In genomic region chr2:73540450-73541162, GRCm38 (mm10) we compare ENCODE assay signal across 8 mouse cellular contexts. TPM values are rescaled to one million over a fixed set of nuclear protein-coding genes. Genes with fewer than 3 reads are reported as not detected.
A peak's percentile ranks its signal among the peaks of the same experiment; 100 is the strongest.
DNase-seq lines count a peak whose midpoint lies in the region; ATAC-seq and TF ChIP-seq lines count a peak whose summit lies in the region.

No protein-coding gene starts in this region.

- H3K27ac ChIP-seq in brown adipose tissue, adult 24 weeks (replicated peaks; ENCODE audit: low read depth, low read length), result peak overlapping the region; percentile 49
- peak overlapping the region; percentile 52; the same call in 1 of the 2 replicates for H3K27ac ChIP-seq in limb, embryonic 13.5 days
- no peak overlapping the region for H3K27ac ChIP-seq in neural tube, embryonic 13.5 days (replicated peaks)

- H3K9ac ChIP-seq in limb, embryonic 13.5 days, result no peak overlapping the region
- no peak overlapping the region for H3K9ac ChIP-seq in neural tube, embryonic 13.5 days

- DNase-seq in lung, adult 18-20 months, result peak; percentile 46 to 69
- no peak for DNase-seq in lung, adult 2 months
- no peak for DNase-seq in left cerebral cortex, adult 8-10 months (ENCODE audit: low spot score in 2 of 2)
- no peak for DNase-seq in cerebellum, adult 18-20 months
- DNase-seq in retina, embryonic 14.5 days (ENCODE audit: low spot score), result no peak

- WGBS in lung, adult 2 months, result 19% methylated on average over 16 of the region's 16 CpGs
- WGBS in limb, embryonic 13.5 days, result 7% methylated on average over 16 of the region's 16 CpGs
- WGBS in neural tube, embryonic 13.5 days, result 30% methylated on average over 16 of the region's 16 CpGs

- no peaks in the 10 kb centered on the region for H3K4me1 ChIP-seq in lung, adult 2 months (ENCODE audit: control insufficient read depth, insufficient read depth, low read length)
- no peaks in the 10 kb centered on the region for H3K4me1 ChIP-seq in brown adipose tissue, adult 24 weeks (ENCODE audit: control insufficient read depth, insufficient read depth, insufficient read length, low read length)
- peaks cover 40% of the 10 kb centered on the region for H3K4me1 ChIP-seq in limb, embryonic 13.5 days
- H3K4me1 ChIP-seq in neural tube, embryonic 13.5 days (replicated peaks), result peaks cover 9% of the 10 kb centered on the region

- H3K4me3 ChIP-seq in lung, adult 2 months (replicated peaks; ENCODE audit: extremely low read depth, low read depth, low read length), result no peak overlapping the region
- peak overlapping the region; percentile 31 for H3K4me3 ChIP-seq in brown adipose tissue, adult 24 weeks (ENCODE audit: insufficient read depth, low read depth, low read length)
- peak overlapping the region; percentile 16; the same call in 1 of the 2 replicates for H3K4me3 ChIP-seq in limb, embryonic 13.5 days
- H3K4me3 ChIP-seq in neural tube, embryonic 13.5 days, result no peak overlapping the region

- peak overlapping the region; percentile 56 for H3K4me2 ChIP-seq in limb, embryonic 13.5 days (replicated peaks)
- H3K4me2 ChIP-seq in neural tube, embryonic 13.5 days, result peak overlapping the region; percentile 39

- ATAC-seq in limb, embryonic 13.5 days (ENCODE audit: low FRiP score, low read depth), result peak; percentile 45
- no peak for ATAC-seq in neural tube, embryonic 13.5 days (ENCODE audit: low read depth)

- no peaks in the 10 kb centered on the region for H3K9me3 ChIP-seq in limb, embryonic 13.5 days
- H3K9me3 ChIP-seq in neural tube, embryonic 13.5 days, result no peaks in the 10 kb centered on the region

- no peaks in the 10 kb centered on the region for H3K27me3 ChIP-seq in limb, embryonic 13.5 days
- peaks cover 20% of the 10 kb centered on the region for H3K27me3 ChIP-seq in neural tube, embryonic 13.5 days

- no peak for TF ChIP-seq POLR2A in lung, adult 2 months (IDR thresholded peaks at IDR 0.05; ENCODE audit: borderline replicate concordance, extremely low read depth, low read depth, low read length)

- H3K36me3 ChIP-seq in limb, embryonic 13.5 days, result no peaks in the 10 kb centered on the region
- no peaks in the 10 kb centered on the region for H3K36me3 ChIP-seq in neural tube, embryonic 13.5 days

- TF ChIP-seq CTCF in lung, adult 2 months (IDR thresholded peaks at IDR 0.05; ENCODE audit: insufficient read depth, low read length), result no peak

RNA-seq across cellular contexts. Expression of gene Wipf1, which starts 11.1 kb away (rescaled TPM):
- polyA plus RNA-seq in lung, adult 2 months (2012; rRNA removed), result 23.1 and 23.8 TPM in 2 replicates
- 7.1 and 8.0 TPM in 2 replicates for polyA plus RNA-seq in brown adipose tissue, adult 24 weeks (2012; ENCODE audit: insufficient read depth, insufficient read length, missing spikeins)
- 14.6 and 16.2 TPM in 2 replicates for polyA plus RNA-seq in limb, embryonic 13.5 days (2015; fragmentation: Nextera tagmentation; extraction: Ambion mirVana)
- 3.7 and 4.3 TPM in 2 replicates for polyA plus RNA-seq in neural tube, embryonic 13.5 days (2015; fragmentation: Nextera tagmentation; extraction: Ambion mirVana)
- total RNA-seq in left cerebral cortex, adult 8-10 months (2022), result 10 to 100 TPM in 2 of 4 experiments, 1 to 10 TPM in 2; 9.3 to 16.6 (median 12.8) TPM

RNA-seq across cellular contexts. Expression of gene Chrna1, which starts 39.5 kb away (rescaled TPM):
- 0.66 TPM in 1 of 2 replicates, not detected in the other for polyA plus RNA-seq in lung, adult 2 months (2012; rRNA removed)
- not detected in 2 replicates for polyA plus RNA-seq in brown adipose tissue, adult 24 weeks (2012; ENCODE audit: insufficient read depth, insufficient read length, missing spikeins)
- polyA plus RNA-seq in limb, embryonic 13.5 days (2015; fragmentation: Nextera tagmentation; extraction: Ambion mirVana), result 13.8 and 14.4 TPM in 2 replicates
- polyA plus RNA-seq in neural tube, embryonic 13.5 days (2015; fragmentation: Nextera tagmentation; extraction: Ambion mirVana), result 0.52 and 1.7 TPM in 2 replicates
- total RNA-seq in left cerebral cortex, adult 8-10 months (2022), result under 1 TPM; 0.13 to 0.21 (median 0.19) TPM

Comparison
In these comparisons a context has a peak if more than half of its experiments do, and no peak if none do; other contexts are left out.
1. DNase-seq: peak in lung, adult 18-20 months (2 of 2); none in lung, adult 2 months (single experiment), left cerebral cortex, adult 8-10 months (0 of 2), cerebellum, adult 18-20 months (0 of 2) and retina, embryonic 14.5 days (single experiment).
2. H3K4me3 ChIP-seq: peak in brown adipose tissue, adult 24 weeks (single experiment) and limb, embryonic 13.5 days (single experiment); none in lung, adult 2 months (single experiment) and neural tube, embryonic 13.5 days (single experiment).